Mouse (Mus musculus) liver, adult 2 months (tissue): ENCODE results near the gene Mrpl23. TPM values are rescaled to one million over a fixed set of nuclear protein-coding genes. Genes with fewer than 3 reads are reported as not detected.

ENCODE experiments used
- DNase-seq: peaks from one replicate; pipeline ENCODE4 v3.0.0-alpha.2; 2011; ENCODE audit warnings: low read depth, low spot score; ENCODE audit errors: extremely low read depth
- H3K27ac ChIP-seq: fragments of 200-500 bp; replicated peaks from 2 replicates; pipeline ENCODE4 v1.5.1; 2012; ENCODE audit warnings: low read depth, mild to moderate bottlenecking, control low read depth, inconsistent platforms, low read length; ENCODE audit not compliant: insufficient read depth
- H3K27me3 ChIP-seq: fragments of 200-500 bp; 2 replicates; pipeline ENCODE4 v1.6.1; 2012; ENCODE audit warnings: mild to moderate bottlenecking, moderate library complexity, low read length, inconsistent platforms; ENCODE audit not compliant: control insufficient read depth, insufficient read depth
- H3K36me3 ChIP-seq: fragments of 200-500 bp; 2 replicates; pipeline ENCODE4 v1.6.1; 2012; ENCODE audit warnings: low read length, inconsistent platforms; ENCODE audit not compliant: control insufficient read depth, insufficient read depth
- H3K4me1 ChIP-seq: fragments of 200-500 bp; 2 replicates; pipeline ENCODE4 v1.6.1; 2011; ENCODE audit warnings: low read length; ENCODE audit not compliant: control insufficient read depth, insufficient read depth
- H3K4me3 ChIP-seq: fragments of 200-500 bp; 2 replicates; pipeline ENCODE4 v1.5.1; 2011; ENCODE audit warnings: low read depth, mild to moderate bottlenecking, control low read depth, low read length, moderate library complexity; ENCODE audit not compliant: insufficient read depth
- H3K79me2 ChIP-seq: fragments of 200-500 bp; 2 replicates; pipeline ENCODE4 v1.6.1; 2012; ENCODE audit warnings: inconsistent platforms, mild to moderate bottlenecking, low read length, moderate library complexity; ENCODE audit not compliant: control insufficient read depth, insufficient read depth
- H3K9ac ChIP-seq: fragments of 200-500 bp; 2 replicates; pipeline ENCODE4 v1.6.1; 2012; ENCODE audit warnings: low read depth, mild to moderate bottlenecking, control low read depth, inconsistent platforms, low read length
- CTCF ChIP-seq: fragments of 200-500 bp; IDR thresholded peaks from 2 replicates; pipeline ENCODE4 v1.5.1; 2011; ENCODE audit warnings: low read depth, low read length, control low read depth
- POLR2A ChIP-seq: fragments of 200-500 bp; IDR thresholded peaks from 2 replicates; pipeline ENCODE4 v1.6.1; 2011; ENCODE audit warnings: low read length, control low read depth; ENCODE audit not compliant: insufficient read depth; ENCODE audit errors: extremely low read depth
- WGBS: fragments of 180-500 bp; shearing (Covaris S2); methylation state at CpG from one replicate; pipeline ENCODE4 v1.1.7; 2018; 5-methylcytosine and 5-hydroxymethylcytosine counted together
- polyA plus RNA-seq: library from polyadenylated mRNA; depleted of rRNA; stranded (reverse); fragments of >200 nt; gene quantifications from 2 replicates; pipeline ENCODE4 v1.2.3, GENCODE M21; 2012
- total RNA-seq: library from RNA; depleted of rRNA; stranded (reverse); fragments of >200 nt; gene quantifications from 2 replicates; pipeline ENCODE4 v1.2.3, GENCODE M21; 2014

Mrpl23 gene
- total and polyA plus RNA-seq, 2 experiments: 7.6 to 45.0 TPM

DNA sequence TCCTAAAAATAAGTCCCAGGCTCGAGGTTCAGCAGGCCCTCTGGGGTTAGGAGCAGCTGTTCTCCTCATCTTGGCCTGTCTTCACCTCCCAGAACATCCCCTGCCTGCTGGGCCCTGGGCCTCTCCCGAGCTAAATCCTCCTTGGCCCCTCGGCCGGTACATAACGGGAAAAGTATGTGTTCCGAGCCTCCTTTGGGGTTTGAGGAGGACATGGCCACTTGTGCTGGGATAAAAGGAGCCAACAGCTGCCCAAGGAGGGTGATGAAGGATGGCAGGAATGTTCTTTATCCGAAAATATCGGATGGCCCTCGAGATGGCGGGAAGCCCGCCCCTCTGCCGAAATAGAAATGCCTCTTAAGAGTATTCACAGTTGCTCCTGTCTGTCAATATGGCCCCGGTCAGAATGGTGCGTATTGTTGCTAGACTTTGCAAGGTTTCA is 18.5 kb downstream of the Mrpl23 start:
- DNase-seq: no peak
- Histone ChIP-seq H3K4me1 (no peaks in the 10 kb centered on the region), H3K79me2 (no peaks in the 10 kb centered on the region), H3K36me3 (no peaks in the 10 kb centered on the region), H3K4me3 (no peak overlapping the region), H3K27ac (no peak overlapping the region), H3K9ac (no peak overlapping the region), H3K27me3 (no peaks in the 10 kb centered on the region)
- 87% methylated on average over 14 of the region's 14 CpGs for WGBS
- TF ChIP-seq CTCF (no peak), POLR2A (no peak)

GRCm38 (mm10) chr7:142551691-142552090 is 19.2 kb downstream of the Mrpl23 start:
- no peaks in the 10 kb centered on the region for H3K27me3 ChIP-seq
- WGBS: 97% methylated on average over 5 of the region's 5 CpGs
- no peak overlapping the region for H3K4me3 ChIP-seq
- H3K79me2 ChIP-seq: no peaks in the 10 kb centered on the region
- no peaks in the 10 kb centered on the region for H3K4me1 ChIP-seq
- H3K27ac ChIP-seq: no peak overlapping the region
- no peak for DNase-seq
- TF ChIP-seq POLR2A (no peak), CTCF (no peak)
- no peaks in the 10 kb centered on the region for H3K36me3 ChIP-seq
- no peak overlapping the region for H3K9ac ChIP-seq

DNA sequence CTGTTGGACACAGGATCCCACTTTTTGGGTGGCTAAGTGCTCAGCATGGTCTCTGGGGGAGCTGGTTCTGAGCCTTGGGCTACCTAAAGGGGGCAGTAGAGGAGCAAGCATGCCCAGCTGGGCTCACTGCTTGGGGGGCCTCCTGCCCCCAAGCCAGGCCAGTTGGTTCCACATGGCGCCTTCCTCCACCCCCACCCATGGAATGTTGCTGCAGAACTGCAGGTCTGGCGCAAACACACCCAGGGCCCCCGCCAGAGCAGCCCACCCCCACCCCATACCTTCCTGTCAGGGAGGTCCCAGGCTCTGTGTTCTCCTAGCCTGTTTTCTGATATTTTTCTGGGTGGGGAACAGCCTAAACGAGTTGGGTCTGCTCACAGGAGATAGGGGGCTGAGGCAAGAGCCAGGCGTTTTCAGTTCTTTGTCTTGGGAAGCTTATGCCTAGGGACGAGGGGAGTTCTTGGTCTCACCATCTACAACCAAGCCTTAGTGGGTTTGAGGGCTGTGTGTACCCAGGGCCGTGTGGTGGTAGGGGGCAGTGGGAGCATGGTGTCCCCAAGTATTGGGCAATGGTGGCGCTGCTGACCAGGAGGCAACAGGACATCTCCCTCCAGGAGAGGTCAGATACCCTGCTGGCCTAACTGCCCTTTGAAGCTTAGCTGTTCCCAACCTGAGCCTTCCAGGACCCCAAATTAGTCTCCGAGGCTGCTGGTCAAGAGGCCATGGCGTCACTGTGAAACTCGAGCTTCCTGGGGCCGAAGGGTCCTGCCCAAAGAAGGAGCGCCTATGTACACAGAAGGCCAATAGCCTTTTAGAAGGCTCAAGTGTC is 20.3 kb downstream of the Mrpl23 start:
- no peaks in the 10 kb centered on the region for H3K36me3 ChIP-seq
- no peak overlapping the region for H3K9ac ChIP-seq
- TF ChIP-seq CTCF: no peak
- TF ChIP-seq POLR2A: no peak
- no peaks in the 10 kb centered on the region for H3K27me3 ChIP-seq
- H3K27ac ChIP-seq: no peak overlapping the region
- WGBS: 83% methylated on average over 13 of the region's 13 CpGs
- H3K79me2 ChIP-seq: no peaks in the 10 kb centered on the region
- no peaks in the 10 kb centered on the region for H3K4me1 ChIP-seq
- no peak overlapping the region for H3K4me3 ChIP-seq
- no peak for DNase-seq

GRCm38 (mm10) chr7:142553417-142554335 is 21.2 kb downstream of the Mrpl23 start:
- Histone ChIP-seq H3K79me2 (no peaks in the 10 kb centered on the region), H3K36me3 (no peaks in the 10 kb centered on the region), H3K27ac (no peak overlapping the region), H3K4me1 (no peaks in the 10 kb centered on the region), H3K27me3 (no peaks in the 10 kb centered on the region), H3K4me3 (no peak overlapping the region), H3K9ac (no peak overlapping the region)
- TF ChIP-seq POLR2A (no peak), CTCF (no peak)
- no peak for DNase-seq
- 73% methylated on average over 11 of the region's 11 CpGs for WGBS

DNA sequence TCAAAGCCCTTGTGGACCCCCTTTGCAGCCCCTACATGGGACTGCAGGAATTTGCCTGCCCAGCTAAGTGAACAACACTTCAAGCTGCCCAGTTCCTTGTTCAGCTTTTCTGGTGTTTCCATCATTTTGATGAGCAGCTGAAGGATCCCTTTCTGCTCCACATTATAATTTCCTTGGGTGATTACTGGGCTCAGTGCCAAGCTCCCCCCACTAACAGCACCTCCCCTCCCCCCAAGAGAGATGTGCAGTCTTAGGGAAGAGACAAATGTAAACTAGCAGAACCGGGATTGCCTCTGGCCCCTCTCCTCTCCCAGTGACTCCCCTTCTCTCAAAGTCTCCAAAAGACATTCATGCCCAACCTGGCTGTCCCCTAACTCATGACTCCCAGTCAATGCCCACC is 22.1 kb downstream of the Mrpl23 start:
- no peak overlapping the region for H3K27ac ChIP-seq
- no peaks in the 10 kb centered on the region for H3K27me3 ChIP-seq
- DNase-seq: no peak
- no peak overlapping the region for H3K4me3 ChIP-seq
- no peaks in the 10 kb centered on the region for H3K4me1 ChIP-seq
- no peak for TF ChIP-seq POLR2A
- TF ChIP-seq CTCF: no peak
- no peak overlapping the region for H3K9ac ChIP-seq
- H3K79me2 ChIP-seq: no peaks in the 10 kb centered on the region
- H3K36me3 ChIP-seq: no peaks in the 10 kb centered on the region
- WGBS: 43% methylated on average over 1 of the region's 1 CpGs
